Mouse (Mus musculus): ENCODE measurements at regions not wholly inside any gene's neighbourhood (a gene's known extent, or its start where the extent isn't known, plus 50 kb on each side); places are given as distances from the start of the nearest gene placed in this dataset.

DNA sequence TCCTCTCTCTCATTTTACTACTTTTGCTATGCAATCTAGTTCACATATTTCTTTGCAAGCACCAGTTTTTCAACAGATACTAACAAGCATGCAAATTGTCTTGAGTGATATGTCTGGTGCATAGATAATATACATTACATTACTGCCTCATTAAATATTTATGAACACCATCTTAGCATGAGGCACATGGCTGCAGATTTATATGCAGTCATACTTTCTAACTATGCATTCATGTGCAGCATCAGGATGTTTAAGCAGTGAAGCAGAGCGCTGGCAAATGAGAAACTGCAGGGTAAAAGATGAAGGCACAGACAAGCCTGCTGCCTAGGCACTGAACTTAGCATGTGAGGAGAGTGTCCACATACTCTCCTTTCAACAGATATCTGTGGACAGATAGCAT is 186.3 kb upstream of the Luzp2 start:
- H3K4me3 ChIP-seq (ENCODE audit: control insufficient read depth in 1 of 2, insufficient read depth in 1 of 2, low read depth in 2 of 2, low read length in 2 of 2): no peak overlapping the region
- H3K9ac ChIP-seq (ENCODE audit: control insufficient read depth, low read depth, low read length, poor library complexity, severe bottlenecking): no peak overlapping the region
- no peak for DNase-seq (ENCODE audit: low read depth, low spot score)
- no peaks in the 10 kb centered on the region for H3K9me3 ChIP-seq (replicated peaks; ENCODE audit: insufficient read depth, low read length)
- H3K36me3 ChIP-seq (ENCODE audit: control insufficient read depth in 1 of 2, insufficient read depth in 2 of 2, low read length in 2 of 2): no peaks in the 10 kb centered on the region
- H3K79me2 ChIP-seq (ENCODE audit: control insufficient read depth, insufficient read depth, low read length, poor library complexity): no peaks in the 10 kb centered on the region
- no peaks in the 10 kb centered on the region for H3K4me1 ChIP-seq (ENCODE audit: control insufficient read depth in 1 of 2, insufficient read depth in 2 of 2, low read length in 2 of 2)
- TF ChIP-seq JUND (IDR thresholded peaks at IDR 0.05; ENCODE audit: low read depth, low read length) (no peak), CHD2 (IDR thresholded peaks at IDR 0.05; ENCODE audit: low read length) (no peak), TBP (IDR thresholded peaks at IDR 0.05; ENCODE audit: low read depth, low read length) (no peak), ZNF384 (IDR thresholded peaks at IDR 0.05; ENCODE audit: low read depth, low read length) (no peak), POLR2AphosphoS5 (IDR thresholded peaks at IDR 0.05; ENCODE audit: borderline replicate concordance, low read depth, low read length) (no peak), ZMIZ1 (IDR thresholded peaks at IDR 0.05; ENCODE audit: low read depth, low read length) (no peak), GABPA (IDR thresholded peaks at IDR 0.05; ENCODE audit: low read depth, low read length) (no peak), BHLHE40 (IDR thresholded peaks at IDR 0.05; ENCODE audit: borderline replicate concordance, low read depth, low read length) (no peak)
- H3K27ac ChIP-seq (ENCODE audit: control insufficient read depth, low read depth, low read length): no peak overlapping the region
- no peaks in the 10 kb centered on the region for H3K27me3 ChIP-seq (ENCODE audit: control insufficient read depth in 1 of 2, insufficient read depth in 2 of 2, low read length in 2 of 2)
